Mouse (Mus musculus) embryo, embryonic 10.5 days (tissue): ENCODE data around the gene Phf5a.

Experiments
- DNase-seq: peaks from one replicate; pipeline ENCODE4 v3.0.0-alpha.2; 2015; ENCODE audit warnings: low spot score

Gene Phf5a

DNA sequence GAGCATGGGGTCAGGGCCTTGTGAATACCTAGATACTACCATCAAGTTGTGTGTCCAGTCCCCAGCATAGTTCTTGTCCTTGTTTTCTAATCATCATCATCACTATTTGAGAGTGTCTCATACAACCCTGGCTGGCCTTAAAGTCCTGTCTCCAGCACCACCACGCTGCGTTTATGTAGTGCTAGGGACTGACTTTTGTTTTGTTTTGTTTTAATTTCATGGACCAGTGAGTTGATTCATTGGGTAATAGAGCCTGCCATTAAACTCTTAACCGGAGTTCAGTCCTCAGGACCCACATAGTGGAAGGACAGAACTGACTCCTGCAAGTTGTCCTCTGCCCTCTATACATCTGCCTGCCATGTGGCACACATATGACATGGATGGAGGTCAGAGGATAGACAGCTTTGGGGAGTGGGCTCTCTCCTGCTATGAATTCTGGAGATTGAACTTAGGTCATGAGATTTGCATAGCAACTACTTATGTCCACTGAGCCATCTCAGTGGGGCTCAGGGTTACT lies 13.8 kb upstream of the Phf5a start:
- peak; percentile 9 for DNase-seq

DNA sequence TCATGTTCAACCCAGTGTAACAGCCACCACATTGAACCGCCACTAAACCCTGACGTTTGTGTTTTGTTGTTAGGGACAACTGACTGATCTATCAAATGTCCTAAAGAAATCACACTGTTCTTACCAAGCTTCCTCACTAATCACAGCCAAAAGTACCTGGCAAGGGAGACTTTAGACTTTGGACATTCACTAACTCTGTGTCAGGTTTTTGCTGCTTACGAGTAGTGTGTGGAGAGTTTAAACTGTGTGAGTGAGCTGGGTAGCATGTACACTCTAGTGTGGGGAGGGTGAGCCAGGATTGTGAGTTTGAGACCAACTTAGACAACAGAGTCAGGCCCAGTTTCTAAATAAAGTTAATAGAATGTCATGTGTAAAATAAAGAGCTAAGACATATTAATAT lies 10.6 kb upstream of the Phf5a start:
- DNase-seq: no peak

GRCm38 (mm10) chr15:81879531-81880401 lies 8.1 kb upstream of the Phf5a start:
- no peak for DNase-seq

- peak; percentile 100 for DNase-seq
These were observed 788 bp upstream of the Phf5a start, which contains the start of gene Aco2 for GRCm38 (mm10) chr15:81872262-81873136. Gene Aco2 (plus strand): TSS chr15:81872309.

DNA sequence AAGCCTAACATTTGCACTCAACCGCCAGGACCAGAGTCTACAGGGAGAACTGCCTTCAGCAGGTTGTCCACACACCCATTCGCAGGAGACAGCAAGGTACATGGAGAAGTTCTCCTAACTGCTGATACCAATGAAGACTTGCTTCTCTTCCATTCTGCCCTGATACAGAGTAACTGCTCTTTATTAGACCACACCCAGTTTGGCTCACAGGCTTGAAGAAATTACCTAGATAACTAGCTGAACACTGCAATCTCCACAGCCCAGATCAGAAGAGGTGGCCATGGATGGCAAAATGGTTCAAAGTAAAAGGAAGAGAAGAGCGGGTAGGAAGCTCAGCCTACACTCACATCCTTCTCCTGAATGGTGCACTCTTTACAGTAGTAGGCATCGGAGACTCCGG lies 1.7 kb downstream of the Phf5a start:
- no peak for DNase-seq

DNA sequence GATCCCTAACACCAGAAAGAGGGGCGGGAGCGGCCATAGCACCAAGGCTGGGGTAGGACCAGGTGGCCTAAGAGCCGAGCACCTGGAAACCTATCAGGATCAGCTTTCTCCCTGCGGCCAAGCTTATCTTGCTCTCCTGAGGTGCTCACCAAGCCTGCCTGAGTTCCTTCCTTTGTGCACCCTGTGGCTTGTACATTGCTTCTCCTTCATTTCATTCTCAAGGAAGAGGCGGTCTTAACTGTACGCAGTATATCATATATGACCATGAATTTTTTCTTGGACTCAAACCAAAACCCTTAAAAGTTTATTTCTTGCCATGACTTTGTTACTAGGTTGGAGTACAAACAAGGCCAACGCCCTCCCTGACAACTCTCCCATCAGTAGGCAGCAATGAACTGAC lies 7.5 kb downstream of the Phf5a start:
- no peak for DNase-seq

DNA sequence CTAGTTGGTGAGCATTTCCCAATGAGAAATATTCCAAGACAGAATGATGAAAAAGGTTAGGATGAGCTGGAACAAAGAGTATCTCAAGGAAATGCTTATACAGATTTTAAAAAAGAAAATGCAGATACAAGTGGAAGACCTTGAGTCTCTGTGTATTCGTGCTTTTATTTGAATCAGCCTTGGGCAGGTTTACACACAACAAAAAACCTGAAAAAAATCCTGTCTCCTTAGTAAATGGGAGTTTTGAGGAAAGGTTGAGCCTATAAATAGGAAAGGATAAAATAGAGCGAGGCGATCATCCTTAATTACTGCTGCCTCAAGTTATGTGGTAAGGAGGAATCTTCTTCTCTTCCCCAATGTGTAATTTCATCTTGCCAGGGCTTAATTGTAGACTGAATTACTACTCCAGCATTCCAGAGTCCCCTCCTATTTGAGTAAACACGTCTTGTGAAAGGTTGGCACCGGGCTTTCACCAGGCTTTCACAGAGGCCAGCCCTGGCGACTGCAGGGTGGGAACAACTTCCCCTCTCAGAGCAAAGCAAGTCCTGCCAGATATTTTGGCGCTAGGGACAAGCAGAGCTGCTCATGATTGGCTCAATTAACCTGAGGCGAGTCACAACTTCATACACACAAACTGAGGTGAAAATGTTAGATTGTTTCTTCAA lies 11.1 kb downstream of the Phf5a start:
- DNase-seq: peak; percentile 2

DNA sequence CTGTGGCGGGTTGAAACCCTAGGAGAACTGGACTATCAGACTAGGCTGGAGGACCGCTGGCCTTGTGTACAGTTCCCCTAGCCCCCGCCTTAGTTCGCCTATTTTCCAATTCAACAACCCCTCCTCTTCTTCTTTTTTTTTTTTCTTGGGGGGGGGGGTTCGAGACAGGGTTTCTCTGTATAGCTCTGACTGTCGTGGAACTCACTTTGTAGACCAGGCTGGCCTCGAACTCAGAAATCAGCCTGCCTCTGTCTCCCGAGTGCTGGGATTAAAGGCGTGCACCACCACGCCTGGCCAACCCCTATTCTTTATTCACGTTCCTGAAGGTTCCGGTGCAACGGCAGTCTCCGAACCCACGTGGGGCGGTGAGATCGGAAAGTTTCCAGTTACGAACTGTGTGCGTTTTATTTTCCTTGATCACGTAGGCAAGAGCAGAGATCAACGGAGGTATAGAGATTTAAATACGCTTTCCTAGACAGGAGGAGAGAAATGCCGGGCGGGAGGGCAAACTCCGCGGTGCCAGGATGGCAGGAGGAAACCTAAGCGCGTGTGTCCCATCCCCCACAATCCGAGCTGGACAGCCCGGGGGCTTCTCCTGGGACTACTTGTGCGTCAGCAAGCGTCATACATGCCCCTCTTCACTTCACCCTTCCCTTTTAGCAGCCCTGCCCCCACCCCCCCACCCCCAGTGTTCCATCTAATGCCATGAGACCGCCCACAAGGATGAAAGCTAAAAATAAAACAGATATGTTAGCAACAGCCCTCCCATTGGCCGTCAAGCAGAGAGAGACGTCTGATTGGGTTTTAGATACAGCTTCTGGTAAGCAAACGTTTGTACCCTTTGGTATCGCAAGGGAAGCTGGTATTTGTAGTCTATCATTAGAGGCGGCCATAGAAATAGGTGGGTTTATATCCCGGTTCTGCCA lies 12.1 kb downstream of the Phf5a start:
- DNase-seq: peak; percentile 96

GRCm38 (mm10) chr15:81858517-81859329 lies 13.0 kb downstream of the Phf5a start, which contains the start of gene Tob2:
Gene Tob2 (minus strand): TSS chr15:81858796.
- peak; percentile 69 for DNase-seq

- peak; percentile 95 for DNase-seq
These were observed 13.6 kb downstream of the Phf5a start for GRCm38 (mm10) chr15:81858138-81858516.

DNA sequence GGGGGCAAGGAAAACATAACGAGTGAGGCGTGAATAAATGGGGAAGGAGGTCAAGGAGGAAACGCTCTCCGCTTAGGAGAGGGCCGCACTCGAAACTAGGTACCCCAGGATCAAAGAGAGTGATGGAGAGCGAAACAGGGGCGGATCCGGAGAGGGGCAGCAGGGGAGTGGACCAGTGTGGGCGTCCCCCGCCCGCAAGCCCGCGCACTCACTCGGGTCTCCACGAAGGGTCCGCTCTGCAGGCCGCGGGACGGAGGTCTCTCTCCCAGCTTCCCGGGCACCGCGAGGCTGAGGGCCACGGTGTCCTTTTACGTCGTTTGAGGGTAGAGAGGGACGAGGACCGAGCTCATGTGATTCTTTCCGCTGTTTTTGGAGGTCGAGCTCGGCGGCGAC lies 14.0 kb downstream of the Phf5a start:
- peak; percentile 73 for DNase-seq

DNA sequence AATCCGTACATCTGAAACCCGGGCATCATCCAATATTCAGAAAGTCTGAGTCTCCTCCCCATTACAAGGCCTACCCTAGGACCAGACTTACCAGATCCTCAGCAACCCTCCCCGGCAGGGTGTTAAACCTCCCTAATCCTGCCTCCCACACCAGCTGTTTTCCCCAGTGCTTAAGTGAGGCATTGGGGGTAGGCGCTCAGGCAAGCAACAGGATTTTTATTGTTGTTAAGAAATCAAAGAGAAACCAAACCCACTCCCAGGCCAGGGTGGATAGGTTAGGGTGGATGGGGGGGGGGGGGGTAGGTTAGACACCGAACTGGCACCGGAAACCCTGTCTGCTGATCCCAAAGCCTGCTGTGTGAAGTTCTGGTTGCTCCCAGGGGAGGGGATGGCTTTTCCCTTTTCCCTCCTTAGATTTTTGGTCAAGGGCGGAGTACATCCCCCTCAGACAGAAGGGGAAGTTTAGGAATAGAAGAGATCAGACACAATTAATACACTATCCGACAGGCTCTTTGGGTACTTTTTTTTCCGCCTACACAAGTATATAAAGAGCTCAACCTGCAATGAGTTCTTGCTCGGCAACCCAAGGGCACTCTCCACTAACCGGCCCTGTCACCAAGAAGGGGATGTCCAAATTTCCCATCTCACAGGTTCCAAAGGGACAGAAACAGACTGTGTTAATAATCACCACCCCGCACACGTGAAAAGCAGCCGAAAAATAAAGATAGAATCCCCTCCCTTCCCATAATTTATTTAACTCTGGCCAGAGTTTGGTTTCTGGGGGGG lies 14.6 kb downstream of the Phf5a start:
- peak; percentile 53 for DNase-seq

- DNase-seq: peak; percentile 97
These were observed 15.5 kb downstream of the Phf5a start for GRCm38 (mm10) chr15:81856030-81856790.

DNA sequence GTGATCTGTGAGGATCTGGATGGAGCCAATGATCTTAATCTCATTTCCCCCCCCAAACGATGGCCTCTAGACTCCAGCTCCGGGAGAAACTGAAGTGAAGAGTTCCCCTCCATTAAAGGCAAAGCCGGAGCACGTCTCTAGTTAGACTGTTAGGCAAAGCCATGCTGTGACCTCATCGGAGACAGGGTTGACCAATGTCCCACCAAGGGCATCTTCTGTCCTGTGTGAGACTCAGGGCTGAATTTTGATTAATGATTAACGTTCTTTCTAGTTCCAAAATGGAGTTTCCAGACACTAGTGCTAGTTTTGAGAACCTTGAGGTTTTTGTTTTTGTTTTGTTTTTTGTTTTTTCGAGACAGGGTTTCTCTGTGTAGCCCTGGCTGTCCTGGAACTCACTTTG lies 18.6 kb downstream of the Phf5a start:
- DNase-seq: no peak

DNA sequence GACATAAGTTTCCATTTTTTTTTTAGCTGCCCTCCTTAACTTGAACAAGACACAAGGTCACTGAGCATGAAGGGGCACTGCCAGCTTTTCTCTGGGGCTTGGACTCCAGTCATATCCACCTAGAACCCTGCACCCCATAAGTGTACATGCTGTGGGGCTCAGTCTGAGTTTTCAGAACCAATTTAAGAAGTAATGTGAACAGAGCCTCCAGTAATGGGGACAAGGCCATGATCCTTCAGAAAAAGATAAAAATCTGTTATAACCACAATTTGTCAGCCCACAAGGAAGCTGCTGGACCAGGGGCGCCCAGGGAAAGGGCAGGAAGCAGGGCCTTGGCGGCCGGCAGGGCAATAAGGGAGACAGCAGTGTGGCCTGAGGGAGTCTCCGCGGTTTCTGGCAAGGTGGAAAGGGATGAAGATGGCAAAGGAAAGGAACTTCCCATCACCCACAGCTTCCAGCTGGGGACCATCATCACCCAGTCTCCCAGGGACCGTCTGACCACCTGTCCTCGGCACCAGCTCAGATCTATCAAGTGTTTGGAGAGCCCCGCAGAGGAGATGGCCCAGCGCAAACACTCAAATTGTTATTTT lies 19.2 kb downstream of the Phf5a start:
- no peak for DNase-seq

GRCm38 (mm10) chr15:81851375-81851774 lies 20.3 kb downstream of the Phf5a start:
- DNase-seq: no peak

- DNase-seq: no peak
These were observed 21.0 kb downstream of the Phf5a start for GRCm38 (mm10) chr15:81850718-81851117.

DNA sequence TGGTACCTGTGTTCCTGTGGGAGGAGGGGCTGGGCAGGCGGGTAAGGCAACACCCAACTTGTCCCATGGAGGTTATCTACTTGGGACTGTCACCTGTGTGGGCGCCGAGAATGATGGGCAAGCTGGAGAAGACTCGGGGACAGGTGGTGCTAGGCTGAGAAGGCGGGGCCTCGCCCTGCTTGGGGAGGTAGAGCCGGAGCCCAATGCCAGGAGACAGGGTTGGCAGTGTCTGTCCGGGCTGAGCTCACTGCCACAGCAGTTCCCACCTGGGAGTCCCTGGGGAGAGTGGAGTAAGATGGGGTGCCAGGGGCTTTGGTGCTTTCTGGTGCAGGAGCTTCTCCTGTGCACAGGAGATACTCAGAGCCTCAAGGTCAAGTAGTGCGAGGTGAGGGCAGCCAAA lies 22.6 kb downstream of the Phf5a start:
- no peak for DNase-seq
